Mouse (Mus musculus) neutrophil, adult 5-6 weeks (primary cell): ENCODE data around the gene D17H6S53E. TPM values are rescaled to one million over a fixed set of nuclear protein-coding genes. Genes with fewer than 3 reads are reported as not detected.

ENCODE experiments used
- ATAC-seq: fragments of 151-379, 151-347 bp; 2 replicates; pipeline ENCODE4 v1.8.0; 2017; ENCODE audit warnings: mild to moderate bottlenecking, moderate TSS enrichment; ENCODE audit not compliant: insufficient number of reproducible peaks, poor library complexity, low FRiP score, severe bottlenecking; ENCODE audit errors: extremely low read depth
- total RNA-seq: library from RNA; stranded (forward); fragments of 200-1000 nt; gene quantifications from 2 replicates; pipeline ENCODE4 v1.2.3, GENCODE M21; 2017

The D17H6S53E gene
- total RNA-seq = 36.5 and 48.5 TPM in 2 replicates

DNA sequence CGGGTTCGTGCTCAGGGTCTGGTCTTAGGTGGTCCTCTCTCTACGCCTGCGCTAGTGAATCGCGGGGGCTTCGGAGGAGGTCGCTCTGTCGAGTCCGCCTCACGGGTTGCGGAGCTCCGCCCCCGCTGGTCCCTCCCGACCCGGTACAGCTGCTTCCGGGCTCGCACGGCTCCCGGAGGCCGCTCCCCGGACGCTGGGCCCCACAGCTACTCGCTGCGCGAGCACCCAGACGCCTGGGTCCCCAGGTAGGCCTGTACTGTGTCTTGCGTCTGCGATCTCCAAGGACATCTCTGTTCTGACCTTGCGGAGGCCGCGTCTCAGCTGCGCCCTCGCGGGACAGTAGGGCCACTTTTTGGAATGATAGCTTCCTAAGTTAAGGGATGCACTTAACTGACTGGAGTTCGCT lies at the start of gene D17H6S53E:
Gene D17H6S53E (plus strand): TSS at position 168 of the 406 bp plus-strand sequence.
- ATAC-seq = peak; percentile 46

DNA sequence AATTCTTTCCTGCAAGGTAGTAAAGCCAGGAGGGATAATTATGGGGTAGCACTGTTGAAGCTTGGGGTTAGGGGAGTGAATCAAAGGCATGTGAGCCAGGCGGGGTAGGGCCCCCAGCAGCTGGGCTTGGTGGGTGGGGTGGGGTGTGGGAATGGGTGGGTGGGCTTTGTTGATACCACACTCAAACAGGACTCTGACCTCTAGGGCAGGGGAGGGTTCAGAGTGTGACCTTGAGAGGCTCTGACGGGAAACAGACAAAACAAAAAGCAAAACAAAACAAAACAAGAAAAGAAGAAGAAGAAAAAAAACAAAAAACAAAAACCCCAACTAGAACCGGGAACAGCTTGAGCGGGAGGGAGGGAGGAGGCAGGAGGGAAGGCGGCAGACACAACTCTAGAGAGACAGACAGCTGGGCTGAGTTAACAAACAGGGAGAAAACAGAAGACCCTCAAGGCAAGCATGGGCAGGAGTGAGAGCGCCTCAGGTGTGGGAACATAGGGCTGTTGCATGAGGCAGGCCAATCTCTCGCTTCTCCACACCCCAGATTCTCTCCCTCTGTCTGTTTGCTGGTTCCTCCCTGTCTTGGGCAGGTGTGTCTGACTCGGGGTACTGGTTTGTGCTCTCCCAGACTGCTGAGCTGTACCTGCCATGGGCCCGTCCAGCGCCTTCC lies 49.5 kb upstream of the D17H6S53E start, which contains the start of gene Ly6g6e:
Gene Ly6g6e (plus strand): TSS at position 396 of the 670 bp plus-strand sequence.
- no peak for ATAC-seq

DNA sequence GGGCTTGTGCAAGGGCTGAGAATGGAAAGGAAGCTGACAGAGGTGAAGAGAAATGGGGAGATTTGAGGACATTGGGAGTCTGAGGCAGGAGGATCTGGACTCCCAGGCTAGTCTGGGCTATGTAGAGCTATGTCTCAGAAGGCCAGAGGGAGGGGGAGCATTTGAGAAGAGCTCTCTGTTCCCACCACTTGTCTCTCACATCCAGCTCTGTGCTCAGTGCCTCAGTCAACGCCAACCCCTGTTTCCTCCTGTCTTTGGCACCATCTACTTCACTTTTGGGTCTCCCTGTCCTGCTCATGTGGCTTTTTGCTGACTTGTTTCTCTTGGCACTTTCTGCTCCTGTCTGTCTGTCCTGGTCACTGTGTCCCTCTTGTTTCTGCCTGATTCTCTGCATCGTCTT lies 48.9 kb upstream of the D17H6S53E start:
- no peak for ATAC-seq

DNA sequence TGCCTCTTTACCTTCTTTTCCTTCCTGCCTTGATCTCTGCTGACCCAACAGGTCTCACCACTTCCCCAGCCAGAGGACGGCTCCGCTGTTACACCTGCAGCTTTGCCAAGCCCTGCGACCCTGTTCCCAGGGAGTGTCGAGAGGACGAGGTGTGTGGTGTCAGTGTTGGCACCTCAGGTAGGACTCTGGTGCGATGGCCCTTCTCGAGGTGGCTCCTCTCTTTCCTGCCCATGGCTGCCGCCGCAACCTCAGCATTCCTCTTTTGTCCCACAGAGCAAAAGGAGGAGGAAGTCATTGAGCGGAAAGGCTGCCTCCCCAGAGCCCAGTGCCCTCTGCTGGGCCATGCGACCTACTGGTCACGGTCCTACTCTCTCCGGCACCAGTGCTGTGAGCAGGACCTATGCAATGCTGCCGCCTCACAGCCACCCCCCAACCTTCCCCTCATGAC lies 48.4 kb upstream of the D17H6S53E start, which contains the start of gene Ly6g6d:
Gene Ly6g6d (minus strand): TSS at position 280 of the 448 bp plus-strand sequence.
- peak; percentile 45 for ATAC-seq

DNA sequence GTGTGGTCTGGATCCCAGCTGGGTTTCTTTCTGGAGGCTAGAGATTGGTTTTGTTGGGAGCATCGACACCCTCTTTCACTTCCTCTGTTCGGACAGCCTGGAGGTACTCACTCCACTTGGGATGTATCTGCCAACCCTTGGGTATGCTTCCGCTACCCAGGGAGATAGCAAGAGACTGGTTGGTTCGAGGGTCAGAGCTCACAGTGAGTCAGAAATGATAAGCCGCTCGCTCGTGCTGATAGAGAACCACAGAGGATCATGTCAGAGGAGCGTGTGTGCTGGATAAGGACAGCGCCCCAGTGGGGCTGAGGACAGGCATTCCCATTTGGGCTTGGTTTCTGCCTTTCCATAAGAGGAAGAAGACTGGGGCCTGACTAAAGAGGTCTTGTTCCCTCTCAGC lies 46.4 kb upstream of the D17H6S53E start:
- ATAC-seq = no peak

DNA sequence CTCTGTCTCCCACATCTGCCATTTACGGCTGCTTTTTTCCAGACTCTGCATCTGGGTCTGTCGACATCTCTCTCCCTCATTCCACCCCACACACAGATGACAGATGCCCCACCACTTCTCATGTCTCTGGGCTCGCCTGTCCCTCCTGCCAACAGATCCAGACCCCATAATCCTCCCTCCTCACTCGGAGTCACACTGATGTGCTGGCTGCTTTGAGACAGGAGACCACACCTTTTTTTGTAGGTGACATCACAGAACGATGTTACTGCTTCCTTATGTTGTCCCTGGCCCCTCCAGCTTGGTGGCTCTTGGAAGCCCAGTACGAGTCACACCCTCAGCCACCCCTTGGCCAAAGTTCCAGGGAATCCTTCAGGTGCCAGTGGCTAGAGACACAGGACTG lies 45.9 kb upstream of the D17H6S53E start:
- ATAC-seq = no peak

DNA sequence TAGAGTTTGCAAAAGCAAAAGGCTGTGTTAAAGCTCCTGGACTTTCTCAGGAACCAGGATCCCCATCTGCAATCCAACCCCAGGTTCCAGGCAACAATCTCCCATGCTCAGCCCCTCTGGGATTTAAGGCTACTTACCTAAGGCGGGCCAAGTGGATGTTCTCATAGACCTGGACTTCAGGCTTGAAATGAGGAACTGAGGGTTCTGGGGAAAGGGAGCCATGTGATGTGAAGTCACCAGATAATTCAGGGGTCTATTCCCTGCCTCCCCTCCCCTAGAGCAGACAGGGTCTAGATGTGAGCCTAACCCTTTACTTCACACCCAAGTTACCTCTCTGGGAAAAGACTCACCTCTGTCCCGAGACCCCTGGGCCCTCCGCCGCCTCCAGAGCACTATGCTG lies 45.5 kb upstream of the D17H6S53E start:
- no peak for ATAC-seq

DNA sequence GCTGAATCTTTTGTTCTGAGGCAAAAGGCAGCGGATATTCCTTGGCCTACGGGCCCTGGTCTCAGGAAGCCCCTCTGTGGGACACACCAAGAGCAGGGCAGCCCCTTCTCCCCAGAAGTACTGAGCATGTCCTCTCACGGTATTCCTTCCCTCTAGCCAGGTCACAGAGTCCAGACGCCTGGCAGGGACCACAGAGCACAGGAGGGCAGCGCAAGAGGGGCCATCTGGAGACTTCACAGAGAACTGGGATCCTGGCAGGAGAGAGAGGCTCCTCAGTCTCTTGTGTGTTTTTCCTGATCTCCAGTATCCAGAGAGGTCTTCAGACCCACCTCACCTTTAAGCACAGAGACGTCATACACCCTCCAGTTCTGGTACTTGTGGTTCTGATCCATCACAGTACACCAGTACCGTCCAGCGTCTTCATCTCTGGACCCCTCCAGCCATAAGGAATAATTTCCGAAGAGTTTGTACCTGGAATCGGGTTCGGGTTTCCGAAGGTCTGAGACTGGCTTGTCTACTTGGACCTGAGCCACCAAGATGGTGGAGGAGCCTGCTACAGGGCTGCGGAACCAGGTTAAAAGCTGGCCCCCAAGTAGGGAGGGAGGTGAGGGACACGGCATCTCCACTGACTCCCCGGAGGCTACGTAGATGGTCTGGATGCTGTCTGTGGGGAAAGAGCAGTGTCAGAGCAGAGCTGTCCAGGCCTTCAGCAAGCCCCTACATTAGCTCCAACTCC lies 43.2 kb upstream of the D17H6S53E start:
- no peak for ATAC-seq

DNA sequence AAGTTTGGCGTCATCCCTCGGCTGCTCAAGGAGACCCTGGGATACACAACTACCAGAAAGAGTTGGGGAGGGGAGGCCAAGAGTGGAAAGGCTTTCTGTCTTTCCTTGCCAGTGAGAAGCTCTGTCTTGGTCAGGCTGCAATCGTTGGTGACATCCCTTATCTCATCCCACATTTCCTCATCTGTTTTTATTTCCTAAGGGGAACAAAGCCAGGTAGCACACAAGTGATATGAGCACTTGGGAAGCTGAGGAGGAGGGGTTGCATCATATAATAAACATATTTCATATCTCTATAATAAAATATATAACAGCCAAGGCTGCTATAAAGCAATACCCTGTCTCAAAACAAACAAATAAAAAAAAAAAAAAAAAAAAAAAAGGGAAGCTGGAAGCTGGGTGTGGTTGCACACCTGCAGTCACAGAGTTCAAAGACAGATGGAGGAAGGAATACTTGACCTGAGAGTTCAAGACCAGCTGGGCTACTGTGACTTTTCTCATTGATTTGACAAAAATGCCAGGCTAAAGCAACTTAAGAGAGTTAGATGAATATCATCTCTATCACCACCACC lies 42.2 kb upstream of the D17H6S53E start:
- ATAC-seq = no peak

DNA sequence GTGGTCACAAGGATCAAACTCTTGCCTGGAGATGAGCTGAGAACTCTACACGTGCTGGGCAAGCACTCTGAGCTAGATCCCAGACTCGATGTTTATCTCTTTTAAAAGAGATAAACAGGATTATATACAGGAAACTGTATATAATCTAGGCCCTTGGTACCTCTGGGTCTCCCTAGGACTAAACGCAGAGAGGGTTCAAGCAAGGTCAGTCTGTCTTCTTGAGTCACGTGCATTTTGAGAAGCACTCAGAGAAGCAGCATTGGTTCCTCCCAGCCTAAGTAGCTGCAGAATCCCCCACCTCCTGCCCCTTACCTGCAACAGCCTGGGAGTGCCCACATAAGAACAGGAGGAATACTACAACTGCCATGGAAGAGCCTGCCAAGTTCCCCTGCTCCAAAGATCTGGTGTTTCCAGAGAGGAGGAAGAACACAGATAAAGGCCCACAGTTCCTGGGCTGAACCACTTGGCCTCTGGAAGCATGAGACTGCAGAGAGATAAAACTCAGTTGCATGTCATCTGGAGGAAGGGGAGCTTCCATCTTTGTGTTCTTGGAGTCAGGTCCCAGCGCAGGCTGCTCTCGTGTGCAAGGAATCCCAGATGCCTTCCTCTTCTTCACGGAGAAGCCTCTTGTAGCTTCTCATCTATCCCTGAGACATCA lies 40.8 kb upstream of the D17H6S53E start, which contains the start of gene Ly6g6f:
Gene Ly6g6f (minus strand): TSS at position 403 of the 658 bp plus-strand sequence.
- no peak for ATAC-seq

DNA sequence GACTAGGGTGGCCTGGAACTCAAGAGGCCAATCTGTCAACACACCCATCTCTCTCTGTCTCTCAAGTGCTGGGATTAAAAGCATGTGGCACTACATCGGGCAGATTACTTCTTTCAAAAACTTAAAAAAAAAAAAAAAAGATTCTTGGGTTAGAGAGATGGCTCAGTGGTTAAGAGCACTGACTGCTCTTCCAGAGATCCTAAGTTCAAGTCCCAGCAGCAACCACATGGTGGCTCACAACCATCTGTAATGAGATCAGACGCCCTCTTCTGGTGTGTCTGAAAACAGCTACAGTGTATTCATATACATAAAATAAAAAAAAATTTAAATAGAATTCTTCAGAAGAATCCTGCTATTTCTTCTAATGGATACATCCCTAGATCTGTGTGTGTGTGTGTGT lies 38.0 kb upstream of the D17H6S53E start:
- no peak for ATAC-seq

DNA sequence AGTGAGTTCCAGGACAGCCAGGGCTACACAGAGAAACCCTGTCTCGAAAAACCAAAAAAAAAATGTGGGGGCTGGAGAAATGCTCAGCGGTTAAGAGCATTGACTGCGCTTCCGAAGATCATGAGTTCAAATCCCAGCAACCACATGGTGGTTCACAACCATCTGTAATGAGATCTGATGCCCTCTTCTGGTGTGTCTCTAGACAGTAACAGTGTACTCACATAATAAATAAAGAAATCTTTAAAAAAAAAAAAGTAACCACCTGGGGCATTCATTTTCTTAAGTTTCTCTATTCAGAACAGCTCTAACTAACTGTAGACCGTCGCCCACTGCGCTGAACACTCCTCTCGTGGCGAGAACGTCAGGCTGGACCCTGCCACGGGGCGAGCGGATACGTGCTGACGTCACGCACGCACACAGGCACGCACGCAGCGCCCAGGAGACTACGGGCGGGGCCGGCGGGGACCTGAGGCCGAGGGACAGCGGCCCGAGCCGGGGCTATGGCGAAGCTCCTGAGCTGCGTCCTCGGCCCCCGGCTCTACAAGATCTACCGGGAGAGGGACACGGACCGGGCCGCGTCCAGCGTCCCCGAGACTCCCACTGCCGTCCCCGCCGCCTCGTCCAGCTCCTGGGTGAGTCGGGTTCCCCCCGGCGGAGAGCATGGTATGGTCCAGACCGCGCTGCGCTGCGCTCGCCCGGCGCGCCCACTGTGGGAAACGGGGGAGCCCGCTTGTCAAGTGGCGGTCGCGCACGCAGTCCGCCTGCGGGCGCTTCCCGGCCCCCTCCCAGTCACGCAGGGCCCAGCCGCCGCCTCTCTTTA lies 37.1 kb upstream of the D17H6S53E start, which contains the start of gene Abhd16a:
Gene Abhd16a (plus strand): TSS at position 439 of the 820 bp plus-strand sequence.
- peak; percentile 95 for ATAC-seq

DNA sequence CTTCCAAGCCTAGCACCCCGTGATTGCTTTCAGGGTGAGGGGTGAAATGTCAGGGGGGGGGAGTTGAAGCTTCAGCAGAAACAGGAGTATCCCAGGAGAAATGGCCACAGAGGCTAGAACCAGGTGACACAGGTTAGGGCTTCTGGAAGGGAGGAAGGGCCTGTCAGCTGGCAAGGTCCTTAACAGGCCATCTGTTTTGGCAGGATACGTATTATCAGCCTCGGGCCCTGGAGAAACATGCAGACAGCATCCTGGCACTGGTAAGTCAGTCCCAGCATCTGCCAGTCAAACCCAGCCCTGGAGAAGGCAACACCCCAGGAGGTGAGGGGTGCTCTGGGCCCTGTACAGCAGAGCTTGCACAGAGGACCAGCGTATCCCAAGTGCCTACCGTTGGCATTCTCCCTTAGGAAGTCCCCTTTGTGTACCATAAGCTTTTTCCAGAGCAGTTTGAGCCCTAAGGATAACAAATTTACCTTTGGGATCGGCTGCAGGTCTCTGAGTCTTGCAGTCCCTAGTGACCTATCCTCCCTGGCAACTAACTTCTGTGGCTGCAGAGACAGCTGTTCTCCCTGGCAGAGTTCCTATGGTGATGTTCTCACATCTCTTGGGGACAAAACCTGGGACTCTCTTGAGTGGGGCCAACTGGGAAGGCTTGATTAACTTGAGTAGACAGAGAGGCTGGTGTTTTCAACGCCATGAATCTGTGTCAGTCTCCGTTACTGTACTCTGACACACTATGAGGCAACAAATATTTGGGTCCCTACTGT lies 35.8 kb upstream of the D17H6S53E start:
- ATAC-seq = no peak

DNA sequence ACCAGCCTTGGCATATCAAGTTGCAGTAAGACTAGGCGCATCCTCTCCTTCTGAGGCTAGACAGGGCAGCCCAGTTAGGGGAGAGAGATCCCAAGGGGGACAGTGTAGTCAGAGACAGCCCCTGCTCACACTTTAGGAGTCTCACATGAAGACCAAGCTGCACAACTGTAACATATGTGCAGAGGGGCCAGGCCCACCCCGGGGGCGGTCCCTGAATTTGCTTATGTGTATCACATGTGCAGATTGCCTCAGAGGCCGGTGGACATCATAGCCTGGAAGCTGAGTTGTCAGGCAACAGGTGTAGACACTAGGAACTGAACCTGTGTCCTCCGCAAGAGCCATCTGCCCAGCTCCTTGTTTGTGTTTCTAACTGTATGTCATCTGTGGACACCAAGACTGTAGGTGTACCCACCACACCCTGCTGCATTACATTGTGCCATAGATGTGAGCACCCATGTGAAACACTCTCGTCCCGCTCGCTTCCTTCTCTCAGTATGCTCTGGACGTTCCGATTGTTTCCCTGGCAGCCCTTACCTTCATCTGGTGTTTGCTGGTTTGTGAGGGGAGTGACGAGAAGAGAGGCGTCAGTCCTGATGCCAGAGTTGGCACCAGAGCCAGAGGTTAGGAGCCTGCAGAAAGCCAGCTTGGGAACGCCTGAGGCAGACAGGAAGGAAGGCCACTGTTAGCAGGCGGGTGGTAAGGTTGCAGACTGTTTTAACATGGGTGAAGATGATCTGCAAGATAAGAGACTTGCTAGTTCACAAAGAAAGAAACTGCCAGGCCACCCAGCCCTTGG lies 33.6 kb upstream of the D17H6S53E start:
- no peak for ATAC-seq

DNA sequence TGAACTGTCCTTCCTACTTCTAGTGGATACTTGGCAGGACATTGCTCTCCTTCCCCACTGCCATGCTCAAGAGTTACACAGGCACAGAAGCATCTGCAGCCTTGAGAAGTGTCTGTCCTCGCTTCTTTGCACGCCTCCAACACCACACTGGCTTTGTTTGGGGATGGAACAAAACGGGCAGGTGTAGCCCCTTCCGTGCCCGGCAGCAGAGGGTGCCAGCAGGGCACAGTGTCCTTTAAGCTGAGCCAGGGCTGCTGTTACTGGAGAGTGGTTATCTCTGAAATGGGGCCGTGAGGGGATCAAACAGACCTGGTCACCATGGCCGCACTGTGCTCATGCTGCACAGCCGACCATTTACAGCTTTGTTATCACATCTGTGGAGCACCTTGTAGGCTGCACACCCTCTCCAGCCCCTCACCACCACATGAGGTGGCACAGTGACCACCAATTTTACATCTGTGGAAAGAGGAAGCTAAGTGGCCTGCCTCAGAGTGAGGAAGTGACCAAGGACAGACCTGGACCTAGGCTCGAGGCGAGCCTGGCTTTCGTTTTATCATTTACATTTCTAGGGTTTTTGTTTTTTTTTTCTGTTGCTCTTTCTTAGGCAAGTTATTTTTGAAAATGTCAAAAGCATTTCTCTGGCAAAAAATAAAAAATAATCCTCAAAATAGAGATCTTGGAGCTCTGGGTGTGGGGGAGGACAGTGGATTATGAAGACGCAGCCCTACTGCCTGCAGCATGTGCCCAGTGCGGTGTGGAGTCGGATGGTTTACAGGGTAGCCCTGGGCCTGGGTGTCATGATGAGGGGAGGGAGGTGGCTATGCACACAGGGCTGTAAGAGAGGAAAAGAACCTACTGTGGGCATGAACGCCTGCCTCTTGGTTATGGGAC lies 31.5 kb upstream of the D17H6S53E start:
- ATAC-seq = no peak

DNA sequence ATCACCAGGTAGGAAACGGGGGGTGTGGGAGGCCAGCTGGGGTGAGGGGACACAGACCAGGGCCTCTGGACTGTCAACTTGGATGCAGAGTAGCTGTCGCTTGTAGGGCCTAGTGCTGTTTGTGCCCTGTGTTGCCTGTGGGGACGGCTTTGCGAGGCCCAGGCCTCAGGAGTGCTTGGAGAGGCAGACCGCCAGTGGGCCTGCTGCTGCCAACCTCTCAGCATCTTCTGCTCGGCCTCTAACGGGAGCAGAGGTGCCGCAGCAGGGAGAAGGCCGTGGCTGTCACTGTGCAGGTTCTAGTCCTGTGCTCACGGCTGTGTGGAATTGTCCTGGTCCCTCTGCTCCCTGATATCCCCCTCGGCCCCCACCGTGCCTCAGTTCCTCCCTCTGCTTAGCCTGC lies 29.6 kb upstream of the D17H6S53E start:
- no peak for ATAC-seq
